Mouse (Mus musculus) urinary bladder, postnatal 25 days (tissue): ENCODE results near the gene Cmip.

Experiments used
- DNase-seq: peaks from one replicate; pipeline ENCODE4 v3.0.0; 2022; ENCODE audit warnings: low spot score

Cmip gene

DNA sequence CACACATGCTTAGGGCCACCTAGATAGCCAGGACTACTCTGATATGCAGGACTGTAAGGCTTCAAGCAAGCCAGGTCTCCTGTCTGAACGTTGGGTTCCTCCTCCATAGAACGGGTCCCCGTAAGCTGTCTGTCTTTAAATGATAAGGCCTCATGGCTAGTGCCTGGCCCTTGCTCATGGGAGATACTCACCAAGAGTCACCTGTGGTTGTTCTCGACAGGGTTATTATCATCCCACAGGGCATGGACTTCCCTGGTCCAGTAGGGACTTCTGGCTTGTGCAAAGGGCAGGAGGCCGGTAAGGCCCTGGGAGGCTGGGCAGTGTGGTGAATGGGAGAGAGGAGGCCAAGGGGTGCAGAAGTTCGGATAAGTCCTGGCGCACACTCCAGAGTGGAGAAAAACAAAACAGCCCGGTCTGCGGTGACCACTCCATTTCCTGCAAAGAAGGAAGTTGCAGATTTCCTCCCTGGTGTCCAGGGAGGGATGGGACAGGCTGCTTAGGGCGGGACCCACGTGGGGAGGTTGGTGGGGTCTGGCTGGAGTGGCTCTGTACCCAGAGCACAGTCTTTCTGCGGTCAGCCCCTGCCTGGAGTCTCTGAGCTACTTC, 41.2 kb downstream of the Cmip start:
- DNase-seq: no peak

DNA sequence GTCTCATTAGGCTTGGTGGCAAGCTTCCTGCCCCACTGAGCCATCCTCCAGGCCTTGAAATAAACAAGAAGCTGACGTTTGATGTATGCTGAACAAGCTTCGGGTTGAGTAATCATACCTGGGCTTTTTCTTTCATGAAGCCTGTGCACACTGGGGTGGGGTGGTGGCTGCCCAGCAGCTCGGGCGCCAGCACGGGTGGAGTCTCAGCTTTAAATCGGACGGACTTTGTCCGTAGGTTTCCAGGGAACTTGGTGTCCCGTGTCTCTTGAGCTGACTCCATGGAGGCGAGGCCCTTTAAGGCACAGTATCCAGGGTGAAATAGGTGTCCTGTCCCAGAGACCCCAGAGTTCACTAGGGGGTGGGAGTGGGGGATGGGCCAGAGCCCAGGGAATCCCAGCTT, 42.3 kb downstream of the Cmip start:
- DNase-seq: no peak

DNA sequence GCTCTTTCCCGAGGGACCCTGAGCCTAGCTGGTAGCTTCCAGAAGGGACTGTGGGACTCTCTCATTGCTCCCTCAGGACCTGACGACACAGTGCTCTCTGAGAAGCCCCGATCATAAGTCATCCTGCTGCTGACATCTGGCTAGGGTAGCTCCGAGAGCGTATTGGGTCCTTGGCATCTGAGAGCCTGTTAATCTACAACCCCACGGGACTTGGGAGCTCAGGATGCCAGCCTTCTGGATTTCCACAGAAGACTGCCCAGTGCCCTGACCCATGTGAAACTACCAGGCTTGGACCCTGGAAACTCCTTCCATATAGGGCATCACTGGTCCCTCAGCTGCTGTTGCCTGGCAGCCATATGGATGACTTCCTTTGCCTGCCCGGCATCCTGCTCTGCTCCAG, 43.3 kb downstream of the Cmip start:
- no peak for DNase-seq

DNA sequence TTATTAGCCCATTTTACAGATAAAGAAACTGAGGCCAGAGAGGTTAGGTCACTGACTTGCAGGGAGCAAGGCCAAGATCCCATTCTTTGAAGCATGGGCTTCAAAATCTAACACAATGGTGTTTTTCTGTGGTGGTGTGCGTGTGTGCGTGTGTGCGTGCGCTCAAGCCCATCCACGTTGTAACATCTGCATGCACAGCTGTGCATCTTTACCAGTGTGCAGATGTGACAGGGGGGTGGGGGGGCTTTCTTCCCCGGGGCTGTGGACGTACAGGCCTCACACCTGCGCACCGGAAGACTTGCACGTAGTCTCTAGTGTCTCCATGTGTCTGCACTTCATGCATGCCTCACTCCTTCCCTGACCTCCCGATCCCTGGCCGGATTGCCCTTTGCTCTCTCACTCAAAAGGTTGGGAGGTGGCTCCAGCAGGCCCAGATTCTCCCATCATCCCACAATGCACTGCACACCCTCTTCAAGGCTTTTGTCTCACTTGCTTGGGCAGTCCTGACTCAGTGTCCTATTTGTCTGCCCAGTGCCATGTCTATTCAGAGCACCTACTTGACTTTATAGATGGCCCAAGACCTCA, 44.7 kb downstream of the Cmip start:
- DNase-seq: no peak

DNA sequence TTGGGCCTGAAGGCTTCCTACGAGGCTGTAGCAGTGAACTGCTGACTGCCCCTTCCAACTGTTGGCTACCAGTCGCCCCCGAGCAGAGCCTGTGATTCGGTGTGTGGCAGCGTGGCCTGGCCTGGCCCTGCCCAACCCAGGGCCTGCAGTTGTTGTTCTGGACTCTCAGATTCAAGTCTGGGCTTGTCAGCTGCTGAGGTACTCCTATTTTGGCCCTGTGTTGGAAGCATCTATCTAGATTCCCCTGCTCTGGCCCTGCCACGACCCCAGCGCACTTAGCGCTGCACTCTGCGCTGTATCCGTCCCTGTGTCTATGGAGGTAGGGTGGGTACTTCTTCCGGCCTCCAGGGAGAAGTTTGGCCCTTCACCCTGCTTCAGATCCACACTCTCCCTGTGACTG, 45.2 kb downstream of the Cmip start:
- DNase-seq: no peak

DNA sequence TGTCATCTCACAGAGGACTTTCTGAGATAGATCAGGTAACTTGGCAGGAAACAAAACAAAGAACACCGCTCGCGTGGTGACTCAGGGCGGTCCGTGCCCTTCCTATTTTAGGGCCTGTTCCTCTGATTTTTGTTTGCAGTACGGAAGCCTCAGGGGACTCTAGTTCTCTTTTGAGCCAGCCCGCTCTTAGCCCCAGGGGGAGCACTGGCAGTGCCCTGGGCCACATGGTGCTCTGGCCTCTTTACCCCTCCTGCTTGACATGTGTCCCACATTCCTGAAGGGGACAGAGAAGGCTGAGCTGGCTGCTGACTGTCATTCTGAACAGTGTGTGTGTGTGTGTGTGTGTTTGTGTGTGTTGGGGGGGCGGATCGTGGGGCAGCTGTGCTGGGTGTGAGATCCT, 46.8 kb downstream of the Cmip start:
- DNase-seq: no peak

DNA sequence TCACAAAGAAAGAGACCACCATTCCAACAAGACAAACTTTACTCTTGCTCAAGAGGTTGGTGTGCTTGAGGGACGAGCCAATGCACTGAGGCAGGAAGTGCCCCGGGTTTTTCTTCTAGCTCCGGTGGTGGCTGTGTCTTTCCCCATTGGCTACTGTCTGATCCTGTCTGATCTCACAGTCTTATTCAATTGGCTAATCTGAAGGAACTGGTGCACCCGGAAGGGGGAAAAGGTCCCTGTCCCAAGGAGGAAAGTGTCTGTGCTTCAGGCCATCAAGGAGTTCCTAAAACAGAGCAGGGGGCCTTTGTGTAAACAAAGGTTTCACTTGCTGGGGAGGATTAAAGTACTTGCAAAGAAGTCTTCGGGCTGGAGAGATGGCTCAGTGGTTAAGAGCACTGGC, 48.5 kb downstream of the Cmip start:
- DNase-seq: no peak

DNA sequence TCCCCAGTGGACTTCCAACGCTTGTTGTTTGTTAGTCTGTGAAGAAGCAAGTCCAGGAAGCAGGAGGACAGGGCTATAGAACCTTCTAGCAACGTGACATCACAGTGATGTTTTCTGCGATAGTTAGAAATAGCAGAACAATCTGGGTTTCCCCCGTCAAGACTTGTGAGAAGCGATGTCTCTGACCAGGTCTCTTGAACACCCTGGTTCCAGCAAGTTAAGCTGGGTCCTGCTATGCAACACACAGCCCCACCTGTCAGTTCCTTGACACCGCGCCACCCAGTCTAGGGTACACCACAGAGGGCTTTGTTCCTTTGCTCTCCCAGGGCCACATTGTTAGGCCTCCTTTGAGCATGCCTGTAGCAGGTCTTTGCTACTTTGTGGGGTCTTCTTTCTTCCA, 49.9 kb downstream of the Cmip start:
- no peak for DNase-seq

DNA sequence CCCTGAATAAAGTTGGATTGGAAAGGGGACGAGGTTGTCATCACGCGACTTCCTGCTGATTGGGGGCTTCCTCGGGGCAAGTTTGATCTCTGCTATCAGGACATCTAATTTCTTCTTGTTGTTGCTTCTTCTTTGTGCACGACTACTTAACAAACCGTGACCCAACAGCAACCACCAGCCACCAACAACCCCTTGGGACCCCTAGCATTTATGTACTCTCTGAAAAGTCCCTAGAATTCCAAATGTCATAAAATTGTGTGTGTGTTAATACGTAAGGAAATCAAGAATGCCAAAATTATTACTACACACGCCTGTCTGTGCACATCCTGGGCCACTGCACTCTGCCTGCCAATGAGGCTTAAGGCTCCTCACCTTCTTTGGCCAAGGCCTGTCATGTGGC, 50.4 kb downstream of the Cmip start:
- no peak for DNase-seq

DNA sequence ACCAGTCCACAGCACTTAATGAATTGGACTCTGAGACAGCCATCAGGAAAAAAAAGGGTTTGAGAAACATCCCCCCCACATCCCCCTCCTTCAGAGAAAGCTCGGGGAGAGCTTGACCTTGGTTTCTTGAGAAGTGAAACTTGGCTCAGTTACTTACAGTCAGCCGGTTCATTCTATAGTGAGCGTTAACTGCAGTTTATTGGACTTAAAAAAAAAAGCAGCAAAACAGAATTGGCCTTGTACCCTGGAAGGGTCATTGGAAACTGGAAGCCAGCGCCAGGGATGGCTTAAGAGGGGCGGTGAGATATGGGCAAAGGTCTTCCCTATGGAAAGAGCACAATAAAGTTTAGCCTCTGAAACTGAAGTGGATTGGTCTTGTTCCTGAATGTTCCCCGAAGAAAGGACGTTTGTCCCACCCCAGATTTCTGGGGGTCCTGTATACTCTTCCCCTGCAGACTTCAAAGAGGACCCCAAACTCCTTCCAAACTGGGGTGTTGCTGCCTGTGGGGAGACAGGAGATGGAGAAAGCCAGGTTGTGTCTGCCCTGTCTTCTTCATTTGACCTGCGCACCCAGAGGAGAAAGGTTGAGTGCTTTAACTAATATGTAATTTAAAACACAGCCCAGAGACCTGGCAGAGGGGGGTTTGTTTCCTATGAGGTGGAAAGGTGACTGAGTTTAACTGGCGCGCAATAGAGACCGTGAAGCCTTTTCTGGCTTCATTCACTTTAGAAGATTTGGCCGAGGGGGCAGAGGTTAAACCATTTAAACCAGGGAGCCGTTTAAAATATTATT, 51.6 kb downstream of the Cmip start:
- no peak for DNase-seq

DNA sequence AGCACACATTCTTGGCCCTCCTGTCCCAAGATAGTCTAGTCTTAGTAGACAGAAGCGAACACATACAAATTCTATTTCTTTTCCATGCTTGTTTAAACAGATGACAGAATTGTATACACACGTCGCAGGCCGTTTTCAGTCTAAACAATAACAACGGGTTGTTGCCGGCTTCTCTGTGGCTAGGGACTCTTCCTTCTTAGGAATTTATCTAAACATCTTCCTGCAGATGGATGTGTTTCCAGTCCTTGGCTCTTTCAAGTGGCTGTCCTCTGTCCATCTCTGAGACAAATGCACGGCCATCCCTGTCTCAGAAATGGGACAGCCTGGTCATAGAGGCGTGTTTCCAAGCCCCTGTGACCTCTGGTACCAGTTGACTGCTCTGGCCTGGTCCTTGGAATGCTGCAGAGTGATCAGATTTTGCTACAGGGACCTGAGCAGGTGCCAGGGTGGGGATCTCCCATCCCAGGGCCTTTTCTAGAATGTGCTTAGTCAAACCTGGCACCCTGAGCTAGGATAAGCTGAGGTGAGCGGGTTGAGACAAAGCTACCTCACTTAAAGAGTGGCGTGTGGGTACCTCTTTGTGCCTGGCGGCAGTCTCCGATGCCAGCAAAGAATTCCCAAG, 52.9 kb downstream of the Cmip start:
- DNase-seq: no peak

DNA sequence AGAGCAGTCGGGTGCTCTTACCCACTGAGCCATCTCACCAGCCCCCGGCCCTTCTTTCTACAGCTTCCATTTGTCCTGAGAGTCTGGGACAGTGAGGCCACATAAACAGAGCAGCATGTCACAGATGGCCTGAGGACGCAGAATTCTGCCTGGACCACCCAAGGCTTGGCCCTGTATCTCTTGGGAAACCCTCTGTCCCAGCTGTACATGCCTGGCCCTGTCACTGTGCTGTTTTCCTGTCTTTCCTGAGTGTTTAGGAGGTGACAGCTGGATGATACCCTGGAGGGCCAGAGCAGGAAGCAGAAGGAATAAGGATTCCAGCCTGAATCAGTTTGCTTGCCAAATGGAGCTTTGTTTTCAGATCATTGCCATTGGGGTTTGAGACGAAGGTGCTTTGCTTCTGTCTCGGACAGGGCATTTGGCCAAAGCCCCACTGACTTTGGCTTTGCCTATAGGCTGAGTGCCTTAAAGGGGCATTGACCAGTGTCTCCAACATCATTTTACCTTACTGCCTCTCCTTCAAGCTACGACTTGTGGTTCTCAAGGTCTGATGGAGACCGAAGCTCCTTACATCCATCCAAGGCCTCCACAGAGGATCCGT, 54.2 kb downstream of the Cmip start:
- DNase-seq: no peak

DNA sequence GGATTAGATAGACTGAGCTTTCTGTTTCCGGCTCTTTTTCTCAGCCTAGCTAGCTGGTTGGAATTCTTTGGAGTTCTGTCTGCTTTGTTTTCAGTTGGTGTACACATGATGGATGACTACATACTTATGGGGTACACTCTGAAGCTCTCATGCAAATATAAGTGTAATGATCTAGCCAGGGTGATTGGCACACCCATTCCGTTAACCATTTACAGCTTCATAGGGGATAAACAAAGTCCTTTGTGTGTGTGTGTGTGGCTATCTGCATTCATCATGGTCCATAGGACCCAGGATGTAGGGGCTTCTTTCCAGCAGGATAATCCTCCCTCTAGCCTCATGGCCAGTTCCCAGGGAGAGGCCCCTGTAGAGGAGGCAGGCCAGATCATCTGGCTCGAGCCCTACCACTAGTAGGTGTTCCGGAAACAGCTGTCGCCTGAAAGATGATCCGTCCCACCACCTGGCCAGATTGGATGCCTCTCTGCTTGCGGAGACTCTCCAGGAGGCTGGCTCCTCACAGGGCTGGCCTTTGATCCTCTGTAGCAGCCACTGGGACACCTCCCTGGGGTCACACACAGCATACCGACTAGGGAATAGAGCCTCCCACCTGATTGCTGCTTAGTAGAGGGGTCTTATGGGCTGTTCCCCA, 57.6 kb downstream of the Cmip start:
- no peak for DNase-seq

DNA sequence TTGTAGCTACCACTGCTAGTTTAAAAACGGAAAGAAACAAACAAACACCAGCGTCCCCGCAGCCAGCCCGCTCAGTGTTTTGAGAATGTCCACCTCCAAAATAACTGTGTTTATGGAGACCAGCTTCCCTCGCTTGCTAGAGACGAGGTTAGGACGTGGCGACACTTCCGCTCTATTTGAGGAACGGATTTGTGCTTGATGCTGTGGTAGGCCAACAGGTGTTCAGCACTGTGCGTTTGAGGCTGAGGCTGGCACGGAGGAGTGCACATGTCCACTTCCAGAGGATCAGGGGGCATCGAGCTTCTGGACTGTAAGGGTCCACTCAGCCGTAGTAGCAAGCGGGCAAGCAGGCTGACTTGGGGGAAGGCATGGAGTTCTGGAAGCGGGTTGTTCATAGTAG, 58.9 kb downstream of the Cmip start:
- no peak for DNase-seq

DNA sequence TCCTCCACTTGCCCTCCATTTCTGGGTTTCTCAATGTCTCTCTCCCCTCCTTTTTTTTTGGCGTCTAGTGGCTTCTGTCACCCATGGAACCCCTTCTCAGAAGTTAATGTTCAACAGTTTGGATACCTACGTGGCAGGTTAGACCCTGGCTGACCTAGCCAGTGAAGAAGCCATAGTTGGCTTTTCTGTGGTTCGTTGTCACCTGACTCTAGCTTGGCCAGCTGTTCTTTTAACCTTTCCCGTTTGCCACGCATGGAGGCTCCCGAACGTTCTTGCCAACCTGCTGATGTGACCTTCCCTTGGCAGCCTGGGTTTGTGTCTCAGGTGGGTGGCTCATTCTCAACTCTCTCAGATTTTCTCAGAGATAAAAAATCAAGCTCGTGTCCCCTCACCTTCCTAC, 60.6 kb downstream of the Cmip start:
- no peak for DNase-seq

DNA sequence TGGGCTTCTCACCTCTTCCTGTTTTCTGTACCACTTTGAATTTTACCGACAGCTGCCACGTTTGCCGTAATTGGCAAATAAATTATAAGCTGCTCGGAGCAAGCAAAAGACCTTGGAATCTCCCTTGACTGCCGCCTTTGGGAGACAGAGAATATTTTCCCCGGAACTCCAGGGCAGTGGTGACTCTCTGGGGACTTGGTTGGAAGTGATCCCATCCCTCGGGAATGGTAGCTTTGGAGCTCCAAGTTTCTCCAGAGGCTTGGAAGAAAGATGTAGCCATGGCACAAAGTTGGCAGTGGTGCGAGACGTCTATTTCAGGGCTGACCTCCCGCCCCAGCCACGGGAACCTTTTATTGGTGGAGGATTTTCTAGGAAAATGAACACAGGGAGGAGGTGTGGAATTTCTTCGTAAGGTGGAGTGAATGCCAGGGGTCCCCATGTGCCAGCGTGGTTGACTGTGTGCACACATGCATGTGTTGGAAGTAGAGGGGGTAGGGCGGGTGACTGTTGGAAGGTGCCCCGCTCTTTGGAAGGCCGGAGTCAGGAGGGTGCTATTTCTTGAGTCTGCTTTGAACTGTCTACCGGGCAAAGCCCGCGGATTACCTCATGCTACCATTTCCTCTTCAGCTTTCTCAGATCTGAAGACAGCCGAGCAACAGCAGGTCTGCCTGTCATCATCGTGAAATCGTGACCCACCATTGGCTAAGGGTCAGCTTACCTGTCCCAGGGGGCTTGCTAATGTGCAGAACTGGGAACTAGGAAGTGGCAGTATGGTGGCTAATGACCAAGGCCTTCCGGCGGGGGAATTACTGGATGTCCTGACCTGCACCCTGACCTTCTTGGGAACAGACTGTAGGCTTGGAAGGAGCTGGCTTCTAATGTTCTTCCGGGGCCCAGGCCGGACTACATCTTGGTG, 62.3 kb downstream of the Cmip start:
- no peak for DNase-seq

DNA sequence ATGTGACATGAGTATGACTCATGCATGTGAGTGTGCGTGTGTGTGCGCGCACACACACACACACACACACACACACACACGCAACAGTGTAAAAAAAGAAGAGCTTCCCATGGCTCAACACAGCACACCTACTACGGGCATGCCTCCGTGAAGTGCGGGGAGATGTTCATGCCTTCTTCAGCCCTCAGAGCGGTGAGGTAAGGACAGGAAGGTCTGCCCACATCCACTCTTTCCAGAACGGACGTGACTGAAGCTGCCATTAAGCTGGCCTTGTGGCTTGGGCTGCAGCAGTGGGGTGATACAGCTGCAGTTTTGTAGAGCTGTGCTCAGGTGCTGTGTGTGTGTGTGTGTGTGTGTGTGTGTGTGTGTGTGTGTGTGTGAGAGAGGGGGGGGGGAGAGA, 63.8 kb downstream of the Cmip start:
- no peak for DNase-seq

DNA sequence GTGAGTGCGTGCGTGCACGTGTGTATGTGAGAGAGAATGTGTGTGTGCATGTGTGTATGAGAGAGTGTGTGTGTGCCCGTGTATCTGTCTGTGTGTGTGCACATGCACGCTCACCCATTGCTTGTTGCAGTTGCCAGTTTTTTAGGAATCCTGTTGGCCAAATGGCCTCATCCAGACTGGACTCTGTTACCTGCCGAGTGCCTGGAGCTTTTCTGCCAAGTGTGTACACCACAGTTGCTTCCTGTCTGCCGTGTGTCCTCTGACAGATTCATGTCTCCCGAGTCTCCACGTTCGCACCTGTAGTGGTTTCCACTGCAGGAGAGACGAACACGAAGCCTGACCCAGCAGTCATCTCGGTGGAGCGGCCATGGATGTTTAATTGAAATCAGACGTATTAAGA, 64.4 kb downstream of the Cmip start:
- DNase-seq: no peak

DNA sequence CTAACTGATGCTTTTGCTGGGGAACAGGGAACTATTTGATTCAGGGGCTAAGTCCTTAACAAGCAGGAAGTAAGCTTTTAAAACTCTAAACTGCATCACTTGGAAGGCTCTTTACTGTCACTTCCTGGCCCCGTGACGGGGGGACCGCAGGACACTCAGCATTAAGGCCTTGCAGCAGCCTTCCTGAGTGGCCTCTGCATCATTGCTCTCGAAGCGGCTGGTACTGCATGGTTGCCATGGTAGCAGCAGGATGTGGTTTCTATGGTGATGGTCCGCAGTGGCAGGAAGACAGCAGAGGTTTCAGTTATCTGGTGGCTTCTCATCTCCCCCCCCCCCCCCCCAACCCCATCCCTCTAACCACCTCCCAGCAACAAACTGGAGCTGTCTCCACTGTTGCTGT, 65.2 kb downstream of the Cmip start:
- DNase-seq: no peak

DNA sequence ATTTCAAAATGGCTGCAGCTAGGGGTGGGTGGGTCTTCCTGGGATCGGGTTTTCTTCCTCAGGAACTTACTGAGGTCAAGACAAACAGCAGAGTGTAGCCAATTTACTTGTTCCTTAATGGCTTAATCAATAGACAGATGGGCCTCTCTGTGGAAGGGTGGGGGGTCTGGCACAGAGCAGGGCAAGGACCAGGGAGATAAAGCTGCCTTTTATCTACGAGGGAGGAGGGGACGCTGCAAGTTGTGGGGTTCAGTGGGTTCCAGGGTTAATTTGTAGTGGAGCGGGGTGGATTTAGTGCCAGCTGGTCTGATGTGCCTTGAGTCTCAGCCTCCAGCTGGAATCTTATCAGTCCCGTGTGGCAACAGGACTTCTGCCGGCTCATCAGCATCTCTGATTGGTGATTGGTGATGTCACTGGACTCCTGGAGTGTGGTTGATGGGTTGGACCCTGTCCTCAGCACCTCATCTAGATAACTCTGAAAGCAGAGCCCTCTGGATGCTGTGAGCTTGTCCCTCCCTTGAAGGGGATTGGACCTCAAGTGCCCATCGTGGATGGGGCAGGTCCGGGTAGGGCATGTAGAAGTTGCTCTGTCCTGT, 65.9 kb downstream of the Cmip start:
- DNase-seq: no peak

DNA sequence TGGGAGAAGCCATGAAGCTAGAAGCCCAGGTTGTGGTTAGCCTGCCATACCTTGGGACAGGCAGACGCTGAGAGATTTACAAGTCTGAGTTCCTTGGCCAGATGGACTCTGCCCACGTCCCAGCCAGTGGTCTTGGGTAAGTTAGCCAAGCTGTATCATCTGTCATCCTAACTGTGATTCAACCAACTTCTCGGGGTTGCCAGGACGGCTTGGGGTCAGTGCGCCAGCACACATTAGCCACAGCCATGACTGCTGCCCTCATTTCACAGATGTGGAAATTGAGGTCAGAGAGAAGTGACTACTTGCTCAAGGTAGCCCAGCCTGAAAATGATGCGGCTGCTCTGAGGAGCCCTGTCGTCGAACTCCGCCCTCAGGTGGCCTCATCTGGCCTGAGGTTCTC, 68.0 kb downstream of the Cmip start:
- no peak for DNase-seq
